Mouse (Mus musculus) brain, embryonic 14.5 days (tissue): ENCODE data around the gene Fry. TPM values are rescaled to one million over a fixed set of nuclear protein-coding genes. Genes with fewer than 3 reads are reported as not detected.

Source experiments
- DNase-seq: peaks from one replicate; pipeline ENCODE4 v3.0.0-alpha.2; 2011; ENCODE audit warnings: low read depth
- CTCF ChIP-seq: fragments of 200-500 bp; IDR thresholded peaks from 2 replicates; pipeline ENCODE4 v1.5.1; 2012; ENCODE audit warnings: inconsistent platforms, mild to moderate bottlenecking, moderate library complexity, borderline replicate concordance; ENCODE audit not compliant: insufficient read depth, insufficient read length; ENCODE audit errors: extremely low read depth
- POLR2A ChIP-seq: fragments of 200-500 bp; IDR thresholded peaks from 2 replicates; pipeline ENCODE4 v1.6.1; 2012; ENCODE audit warnings: mild to moderate bottlenecking, inconsistent platforms, borderline replicate concordance; ENCODE audit not compliant: poor library complexity, insufficient read depth, insufficient read length, severe bottlenecking; ENCODE audit errors: extremely low read depth
- polyA plus RNA-seq: library from polyadenylated mRNA; depleted of rRNA; stranded (reverse); fragments of >200 nt; gene quantifications from 2 replicates; pipeline ENCODE4 v1.2.3, GENCODE M21; 2012

The Fry gene
- polyA plus RNA-seq, 1 experiment: 61.6 TPM

GRCm38 (mm10) chr5:150287949-150288348 is 169.5 kb downstream of the Fry start:
- DNase-seq: no peak
- TF ChIP-seq CTCF: no peak
- TF ChIP-seq POLR2A: no peak

- no peak for DNase-seq
- peak; percentile 21; the same call in 1 of the 2 replicates for TF ChIP-seq CTCF
- TF ChIP-seq POLR2A: no peak
Observed at GRCm38 (mm10) chr5:150289611-150290010, 171.2 kb downstream of the Fry start.

GRCm38 (mm10) chr5:150290494-150291199 is 172.2 kb downstream of the Fry start:
- DNase-seq: peak; percentile 24
- TF ChIP-seq CTCF (no peak), POLR2A (no peak)

- DNase-seq: no peak
- TF ChIP-seq POLR2A (no peak), CTCF (no peak)
Observed at GRCm38 (mm10) chr5:150291216-150291615, 172.8 kb downstream of the Fry start.

GRCm38 (mm10) chr5:150292186-150292585 is 173.7 kb downstream of the Fry start:
- no peak for DNase-seq
- no peak for TF ChIP-seq CTCF
- TF ChIP-seq POLR2A: no peak

GRCm38 (mm10) chr5:150294306-150294705 is 175.9 kb downstream of the Fry start:
- no peak for DNase-seq
- no peak for TF ChIP-seq POLR2A
- TF ChIP-seq CTCF: no peak

GRCm38 (mm10) chr5:150295096-150295495 is 176.7 kb downstream of the Fry start:
- TF ChIP-seq POLR2A: no peak
- TF ChIP-seq CTCF: no peak
- no peak for DNase-seq

- no peak for TF ChIP-seq POLR2A
- TF ChIP-seq CTCF: no peak
- DNase-seq: no peak
Observed at GRCm38 (mm10) chr5:150298969-150299368, 180.5 kb downstream of the Fry start.

GRCm38 (mm10) chr5:150302123-150302522 is 183.7 kb downstream of the Fry start:
- TF ChIP-seq CTCF: no peak
- no peak for TF ChIP-seq POLR2A
- no peak for DNase-seq

GRCm38 (mm10) chr5:150302996-150303395 is 184.6 kb downstream of the Fry start:
- TF ChIP-seq POLR2A (no peak), CTCF (no peak)
- no peak for DNase-seq

GRCm38 (mm10) chr5:150306497-150306896 is 188.1 kb downstream of the Fry start:
- no peak for TF ChIP-seq CTCF
- TF ChIP-seq POLR2A: no peak
- DNase-seq: no peak

- TF ChIP-seq CTCF (peak; percentile 2; the same call in 1 of the 2 replicates), POLR2A (no peak)
- peak; percentile 16 for DNase-seq
Observed at GRCm38 (mm10) chr5:150313229-150313628, 194.8 kb downstream of the Fry start.

GRCm38 (mm10) chr5:150314582-150314981 is 196.1 kb downstream of the Fry start:
- DNase-seq: no peak
- no peak for TF ChIP-seq POLR2A
- no peak for TF ChIP-seq CTCF
